Mouse (Mus musculus) spleen, postnatal 10 days (tissue): Measurements from ENCODE around the gene Vamp8.

ENCODE experiments used
- DNase-seq, 2 experiments: peaks; one replicate each; pipeline ENCODE4 v3.0.0; 2021 to 2022; ENCODE audit warnings: low spot score in 2 of 2

Vamp8 gene

GRCm38 (mm10) chr6:72389941-72390771, at the start of gene Vamp8:
TSS of gene Vamp8 (minus strand) at chr6:72390703.
- peak; percentile 76 to 83 for DNase-seq

GRCm38 (mm10) chr6:72439355-72440185, 49.1 kb upstream of the Vamp8 start, which contains the start of gene Mat2a:
TSS of gene Mat2a (minus strand) at chr6:72439558.
- peak; percentile 92 to 95 for DNase-seq

- peak in 1 of 2 experiments; percentile 88 for DNase-seq
These were observed 48.4 kb upstream of the Vamp8 start for GRCm38 (mm10) chr6:72438862-72439354.

GRCm38 (mm10) chr6:72438226-72438625, 47.7 kb upstream of the Vamp8 start:
- no peak for DNase-seq

- no peak for DNase-seq
These were observed 41.6 kb upstream of the Vamp8 start for GRCm38 (mm10) chr6:72432153-72432552.

- no peak for DNase-seq
These were observed 40.8 kb upstream of the Vamp8 start for GRCm38 (mm10) chr6:72430989-72431921.

GRCm38 (mm10) chr6:72429061-72429842, 38.7 kb upstream of the Vamp8 start:
- DNase-seq: no peak

- DNase-seq: peak; percentile 68 to 87
These were observed 37.5 kb upstream of the Vamp8 start for GRCm38 (mm10) chr6:72428036-72428435.

GRCm38 (mm10) chr6:72425646-72426045, 35.1 kb upstream of the Vamp8 start:
- DNase-seq: no peak

GRCm38 (mm10) chr6:72420901-72421300, 30.4 kb upstream of the Vamp8 start:
- no peak for DNase-seq

- no peak for DNase-seq
These were observed 29.3 kb upstream of the Vamp8 start for GRCm38 (mm10) chr6:72419806-72420205.

- no peak for DNase-seq
These were observed 27.8 kb upstream of the Vamp8 start for GRCm38 (mm10) chr6:72418279-72418678.

- no peak for DNase-seq
These were observed 25.7 kb upstream of the Vamp8 start for GRCm38 (mm10) chr6:72415964-72416772.

GRCm38 (mm10) chr6:72415181-72415580, 24.7 kb upstream of the Vamp8 start:
- no peak for DNase-seq

GRCm38 (mm10) chr6:72414076-72414756, 23.7 kb upstream of the Vamp8 start, which contains the start of gene Ggcx:
TSS of gene Ggcx (plus strand) at chr6:72414308.
- DNase-seq: peak; percentile 94 to 97

GRCm38 (mm10) chr6:72410518-72410917, 20.0 kb upstream of the Vamp8 start:
- no peak for DNase-seq

GRCm38 (mm10) chr6:72410003-72410402, 19.5 kb upstream of the Vamp8 start:
- DNase-seq: peak in 1 of 2 experiments; percentile 31

GRCm38 (mm10) chr6:72409567-72409966, 19.1 kb upstream of the Vamp8 start:
- DNase-seq: peak; percentile 56 to 83

- DNase-seq: peak; percentile 82 to 90
These were observed 16.6 kb upstream of the Vamp8 start for GRCm38 (mm10) chr6:72407119-72407518.
